Mouse (Mus musculus): ENCODE measurements around the gene Cnksr3. TPM values are rescaled to one million over a fixed set of nuclear protein-coding genes. Genes with fewer than 3 reads are reported as not detected.

The Cnksr3 gene
- polyA plus RNA-seq, 1 experiment from 2014 or later, result 7.4 TPM

GRCm38 (mm10) chr10:7163031-7163430 is 49.0 kb downstream of the Cnksr3 start:
- H3K4me2 ChIP-seq (replicated peaks; ENCODE audit: low read depth, low read length), result no peak overlapping the region
- WGBS, result 83% methylated on average over 12 of the region's 12 CpGs
- ATAC-seq (no peak), DNase-seq (ENCODE audit: low spot score) (no peak)
- H3K4me1 ChIP-seq (ENCODE audit: insufficient read depth, low read depth, low read length), result peaks cover 4% of the 10 kb centered on the region; the same call in 1 of the 2 replicates
- H3K27ac ChIP-seq (ENCODE audit: low read length), result no peak overlapping the region
- no peak for TF ChIP-seq CTCF (IDR thresholded peaks at IDR 0.05)
- no peak for TF ChIP-seq EP300 (IDR thresholded peaks at IDR 0.05)
- no peak overlapping the region for H3K9ac ChIP-seq (replicated peaks; ENCODE audit: low read depth)
- no peaks in the 10 kb centered on the region for H3K27me3 ChIP-seq (replicated peaks; ENCODE audit: insufficient read depth, low read length)
- no peak overlapping the region for H3K4me3 ChIP-seq (ENCODE audit: low read depth, low read length)
- no peaks in the 10 kb centered on the region for H3K9me3 ChIP-seq (ENCODE audit: low read length)
- no peaks in the 10 kb centered on the region for H3K36me3 ChIP-seq (ENCODE audit: insufficient read depth, low read length)

- no peaks in the 10 kb centered on the region for H3K36me3 ChIP-seq (ENCODE audit: insufficient read depth, low read length)
- TF ChIP-seq CTCF (IDR thresholded peaks at IDR 0.05) (no peak), EP300 (IDR thresholded peaks at IDR 0.05) (peak; percentile 31)
- H3K9ac ChIP-seq (replicated peaks; ENCODE audit: low read depth), result no peak overlapping the region
- H3K9me3 ChIP-seq (ENCODE audit: low read length), result no peaks in the 10 kb centered on the region
- ATAC-seq (peak; percentile 85), DNase-seq (ENCODE audit: low spot score) (peak; percentile 84)
- H3K27ac ChIP-seq (ENCODE audit: low read length), result peak overlapping the region; percentile 47; the same call in 1 of the 2 replicates
- H3K27me3 ChIP-seq (replicated peaks; ENCODE audit: insufficient read depth, low read length), result no peaks in the 10 kb centered on the region
- H3K4me1 ChIP-seq (ENCODE audit: insufficient read depth, low read depth, low read length), result peaks cover 4% of the 10 kb centered on the region; the same call in 1 of the 2 replicates
- H3K4me3 ChIP-seq (ENCODE audit: low read depth, low read length), result no peak overlapping the region
- WGBS, result 14% methylated on average over 7 of the region's 7 CpGs
- H3K4me2 ChIP-seq (replicated peaks; ENCODE audit: low read depth, low read length), result peak overlapping the region; percentile 39
Measured at GRCm38 (mm10) chr10:7159061-7159511, 53.0 kb downstream of the Cnksr3 start.

GRCm38 (mm10) chr10:7158285-7159060 is 53.6 kb downstream of the Cnksr3 start:
- Histone ChIP-seq H3K9ac (replicated peaks; ENCODE audit: low read depth) (no peak overlapping the region), H3K4me2 (replicated peaks; ENCODE audit: low read depth, low read length) (peak overlapping the region; percentile 39), H3K4me1 (ENCODE audit: insufficient read depth, low read depth, low read length) (peaks cover 4% of the 10 kb centered on the region; the same call in 1 of the 2 replicates), H3K27ac (ENCODE audit: low read length) (peak overlapping the region; percentile 47; the same call in 1 of the 2 replicates), H3K36me3 (ENCODE audit: insufficient read depth, low read length) (no peaks in the 10 kb centered on the region), H3K9me3 (ENCODE audit: low read length) (no peaks in the 10 kb centered on the region), H3K4me3 (ENCODE audit: low read depth, low read length) (no peak overlapping the region), H3K27me3 (replicated peaks; ENCODE audit: insufficient read depth, low read length) (no peaks in the 10 kb centered on the region)
- DNase-seq (ENCODE audit: low spot score), result peak; percentile 86
- no peak for TF ChIP-seq EP300 (IDR thresholded peaks at IDR 0.05)
- no peak for TF ChIP-seq CTCF (IDR thresholded peaks at IDR 0.05)
- WGBS, result 17% methylated on average over 15 of the region's 15 CpGs
- ATAC-seq, result peak; percentile 90

DNA sequence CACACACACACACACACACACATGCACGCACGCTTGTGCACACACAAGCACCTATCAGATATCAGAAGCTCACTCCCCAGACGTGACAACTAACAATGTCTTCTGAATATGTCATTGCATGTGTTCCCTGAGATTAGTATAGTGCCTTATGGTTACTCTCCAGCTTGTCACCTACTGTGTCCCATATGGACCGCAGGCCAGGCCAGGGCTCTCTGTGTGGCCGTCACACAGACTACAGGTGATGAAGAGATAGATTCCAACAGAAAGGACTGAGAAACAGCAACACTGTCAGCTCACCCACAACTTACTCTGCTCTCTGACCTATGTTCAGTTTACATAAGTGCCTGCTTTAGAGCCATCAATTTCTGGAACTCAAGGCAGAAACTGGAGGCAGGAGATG is 57.2 kb downstream of the Cnksr3 start:
- no peaks in the 10 kb centered on the region for H3K27me3 ChIP-seq (replicated peaks; ENCODE audit: insufficient read depth, low read length)
- 96% methylated on average over 5 of the region's 5 CpGs for WGBS

DNA sequence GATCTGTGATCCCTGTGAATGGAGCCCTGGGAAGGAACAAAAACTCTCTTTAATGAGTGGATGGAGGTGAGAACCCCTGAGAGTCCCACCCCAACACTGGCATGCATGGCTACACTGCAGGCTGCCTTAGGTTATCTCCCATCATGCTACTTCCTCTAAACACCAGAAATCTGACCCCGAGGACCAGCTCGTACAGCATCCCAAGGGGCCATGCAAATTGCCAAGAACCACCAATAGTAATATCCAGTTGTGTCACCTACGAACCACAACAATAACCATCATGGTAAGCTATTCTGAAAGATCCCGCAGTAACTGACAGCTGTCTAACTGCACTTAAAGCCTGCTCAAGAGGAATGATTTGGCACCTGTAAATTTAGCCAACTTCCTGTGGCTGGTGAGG is 59.1 kb downstream of the Cnksr3 start:
- no peak for ATAC-seq
- no peak overlapping the region for H3K4me2 ChIP-seq (replicated peaks; ENCODE audit: low read depth, low read length)
- no peak for DNase-seq (ENCODE audit: low spot score)
- 85% methylated on average over 4 of the region's 4 CpGs for WGBS
- no peak overlapping the region for H3K27ac ChIP-seq (ENCODE audit: low read length)
- H3K4me3 ChIP-seq (ENCODE audit: low read depth, low read length), result no peak overlapping the region
- TF ChIP-seq EP300 (IDR thresholded peaks at IDR 0.05) (no peak), CTCF (IDR thresholded peaks at IDR 0.05) (no peak)
- H3K36me3 ChIP-seq (ENCODE audit: insufficient read depth, low read length), result no peaks in the 10 kb centered on the region
- H3K4me1 ChIP-seq (ENCODE audit: insufficient read depth, low read depth, low read length), result no peaks in the 10 kb centered on the region
- no peaks in the 10 kb centered on the region for H3K27me3 ChIP-seq (replicated peaks; ENCODE audit: insufficient read depth, low read length)
- H3K9me3 ChIP-seq (ENCODE audit: low read length), result no peaks in the 10 kb centered on the region
- no peak overlapping the region for H3K9ac ChIP-seq (replicated peaks; ENCODE audit: low read depth)

More for the DNA sequence above, 57.2 kb downstream of the Cnksr3 start:
- no peaks in the 10 kb centered on the region for H3K36me3 ChIP-seq (ENCODE audit: insufficient read depth, low read length)
- DNase-seq (ENCODE audit: low spot score), result no peak
- peaks cover 4% of the 10 kb centered on the region; the same call in 1 of the 2 replicates for H3K4me1 ChIP-seq (ENCODE audit: insufficient read depth, low read depth, low read length)
- H3K4me3 ChIP-seq (ENCODE audit: low read depth, low read length), result no peak overlapping the region
- H3K27ac ChIP-seq (ENCODE audit: low read length), result no peak overlapping the region
- H3K9me3 ChIP-seq (ENCODE audit: low read length), result no peaks in the 10 kb centered on the region
- no peak overlapping the region for H3K9ac ChIP-seq (replicated peaks; ENCODE audit: low read depth)
- TF ChIP-seq CTCF (IDR thresholded peaks at IDR 0.05), result no peak
- no peak for ATAC-seq
- H3K4me2 ChIP-seq (replicated peaks; ENCODE audit: low read depth, low read length), result no peak overlapping the region

DNA sequence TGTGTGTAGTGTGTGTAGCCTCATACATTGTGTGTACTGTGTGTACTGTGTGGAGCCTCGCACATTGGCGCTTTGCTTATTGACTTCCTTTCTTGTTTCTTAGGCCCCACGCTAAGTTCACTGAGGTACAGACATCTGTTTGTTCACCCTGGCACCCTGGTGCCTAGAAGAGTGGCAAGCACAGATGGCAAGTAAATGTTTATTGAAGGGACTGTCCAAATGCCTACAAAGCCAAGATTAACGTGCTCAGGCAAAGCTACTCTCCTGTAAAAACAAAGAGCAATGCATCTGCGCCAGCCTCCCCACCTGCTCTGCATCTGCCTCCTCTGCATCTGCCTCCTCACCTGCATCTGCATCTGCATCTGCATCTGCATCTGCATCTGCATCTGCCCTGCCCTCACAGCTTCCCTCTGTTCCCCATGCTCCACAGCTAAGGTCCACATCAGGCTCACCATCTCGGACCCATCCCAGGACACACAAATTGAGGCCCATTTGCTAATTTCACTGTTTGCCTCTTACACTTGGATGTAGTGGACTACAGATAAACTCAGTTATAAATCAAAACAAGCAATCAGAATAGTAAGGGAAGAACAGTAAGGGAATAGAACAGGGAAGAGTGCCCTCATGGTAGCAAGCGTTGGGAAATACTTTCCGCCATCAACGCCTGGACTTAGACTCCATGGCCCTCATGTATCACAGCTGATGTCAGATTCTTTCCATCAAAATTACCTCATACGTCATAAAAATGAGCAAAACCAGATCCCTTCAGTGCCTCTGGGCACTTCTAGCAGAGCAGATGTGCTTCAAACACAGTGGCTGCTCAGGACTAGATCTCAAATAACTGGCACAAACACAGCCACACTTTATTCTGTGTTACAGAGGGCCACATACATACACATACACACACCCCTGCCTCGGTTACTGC is 62.1 kb downstream of the Cnksr3 start:
- ATAC-seq, result peak; percentile 23; the same call in 1 of the 2 replicates
- H3K27ac ChIP-seq (ENCODE audit: low read length), result no peak overlapping the region
- H3K4me3 ChIP-seq (ENCODE audit: low read depth, low read length), result no peak overlapping the region
- H3K4me2 ChIP-seq (replicated peaks; ENCODE audit: low read depth, low read length), result no peak overlapping the region
- WGBS, result 70% methylated on average over 11 of the region's 11 CpGs
- H3K27me3 ChIP-seq (replicated peaks; ENCODE audit: insufficient read depth, low read length), result no peaks in the 10 kb centered on the region
- DNase-seq (ENCODE audit: low spot score), result no peak
- no peak for TF ChIP-seq EP300 (IDR thresholded peaks at IDR 0.05)
- no peak for TF ChIP-seq CTCF (IDR thresholded peaks at IDR 0.05)
- H3K9ac ChIP-seq (replicated peaks; ENCODE audit: low read depth), result no peak overlapping the region
- H3K9me3 ChIP-seq (ENCODE audit: low read length), result no peaks in the 10 kb centered on the region
- H3K4me1 ChIP-seq (ENCODE audit: insufficient read depth, low read depth, low read length), result no peaks in the 10 kb centered on the region
- H3K36me3 ChIP-seq (ENCODE audit: insufficient read depth, low read length), result no peaks in the 10 kb centered on the region

Data from lung, postnatal 0 days (tissue).